Mouse (Mus musculus) heart, postnatal 36 days (tissue): Measurements from ENCODE around the gene Top3b. TPM values are rescaled to one million over a fixed set of nuclear protein-coding genes. Genes with fewer than 3 reads are reported as not detected.

Experiments used
- total RNA-seq, 2 experiments: library from RNA; stranded (reverse); gene quantifications; 2 replicates each; pipeline ENCODE4 v1.2.3; 2021

Top3b gene
- total RNA-seq, 2 experiments from 2014 or later = 25.2 to 32.6 TPM

Other genes with a start within 250 kb of the Top3b start
- not detected for gene Olfr19, start 194.3 kb upstream of the Top3b start, total RNA-seq
- under 1 TPM in 1 of 2 experiments, not detected in 1; 0.22 TPM for gene Spag6l, start 41.3 kb upstream of the Top3b start, total RNA-seq
- gene Igll1, start 6.8 kb upstream of the Top3b start, total RNA-seq = not detected
- gene Vpreb1, start 107 bp downstream of the Top3b start, total RNA-seq = not detected
- gene Ppm1f, start 25.7 kb downstream of the Top3b start, total RNA-seq = 10 to 100 TPM; 25.0 to 25.8 TPM
- gene Mapk1, start 112.6 kb downstream of the Top3b start, total RNA-seq = 100 to 1,000 TPM; 109 to 110 TPM
- gene Ypel1, start 199.0 kb downstream of the Top3b start, total RNA-seq = 1 to 10 TPM; 1.6 to 2.0 TPM
- gene Ppil2, start 240.5 kb downstream of the Top3b start, total RNA-seq = 10 to 100 TPM; 39.7 to 40.4 TPM